ENCODE assay signal across 11 mouse cellular contexts in the genomic region with DNA sequence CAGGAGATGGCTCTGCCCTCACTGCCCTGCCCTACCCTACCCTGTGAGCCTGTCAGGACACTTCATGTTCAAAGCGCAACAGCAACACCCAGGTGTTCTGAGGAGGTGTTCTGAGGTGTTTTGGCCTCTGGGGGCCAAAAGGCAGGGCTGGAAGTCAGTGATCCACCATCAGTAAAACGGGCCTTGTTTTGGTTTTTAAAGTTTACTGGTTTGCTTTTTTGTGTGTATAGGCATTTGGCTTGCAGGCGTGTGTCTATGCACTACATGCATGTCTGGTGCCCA. TPM values are rescaled to one million over a fixed set of nuclear protein-coding genes. Genes with fewer than 3 reads are reported as not detected.
A peak's percentile ranks its signal among the peaks of the same experiment; 100 is the strongest.
DNase-seq lines count a peak whose midpoint lies in the region; ATAC-seq lines count a peak whose summit lies in the region.
"Had no signal": no experiment of that assay in that cellular context is flagged by ENCODE, and none has a peak within 500 bp of the region (broad histone marks: within the 10 kb centered on the region; RNA-seq: fewer than 3 reads in every experiment).

No protein-coding gene starts in this region.

- no peak; the same call in 1 of the 2 replicates for ATAC-seq in erythroblast, adult 5-6 weeks (replicated peaks; ENCODE audit: low FRiP score, poor library complexity, severe bottlenecking)
- ATAC-seq in lung, embryonic 15.5 days (ENCODE audit: borderline replicate concordance, extremely low read depth, low FRiP score, low TSS enrichment), result no peak; the same call in 1 of the 2 replicates
- ATAC-seq in neural tube, embryonic 14.5 days (ENCODE audit: low read depth), result no peak
- ATAC-seq: forebrain, embryonic 16.5 days had no signal

- peaks cover 43% of the 10 kb centered on the region for H3K4me1 ChIP-seq in erythroblast, embryonic 14.5 days (ENCODE audit: control insufficient read depth)
- H3K4me1 ChIP-seq in lung, embryonic 15.5 days, result 0 out of 2 replicates have a peak, but pooled peaks cover 10% of the 10 kb centered on the region
- H3K4me1 ChIP-seq in limb, embryonic 10.5 days, result peaks cover 18% of the 10 kb centered on the region
- H3K4me1 ChIP-seq in neural tube, embryonic 14.5 days (ENCODE audit: control insufficient read depth, insufficient read depth, low read length), result no peaks in the 10 kb centered on the region

- WGBS in lung, embryonic 15.5 days, result 72% methylated on average over 3 of the region's 3 CpGs
- WGBS in limb, embryonic 10.5 days, result 78% methylated on average over 3 of the region's 3 CpGs
- WGBS in neural tube, embryonic 14.5 days, result 87% methylated on average over 3 of the region's 3 CpGs

- peak overlapping the region; percentile 60 for H3K4me2 ChIP-seq in lung, embryonic 15.5 days
- peak overlapping the region; percentile 30; the same call in 1 of the 2 replicates for H3K4me2 ChIP-seq in neural tube, embryonic 14.5 days (ENCODE audit: low read depth, low read length)

- no peaks in the 10 kb centered on the region for H3K27me3 ChIP-seq in erythroblast, embryonic 14.5 days (ENCODE audit: control insufficient read depth)
- no peaks in the 10 kb centered on the region for H3K27me3 ChIP-seq in lung, embryonic 15.5 days
- no peaks in the 10 kb centered on the region for H3K27me3 ChIP-seq in limb, embryonic 10.5 days (ENCODE audit: low read depth, poor library complexity, severe bottlenecking)
- no peaks in the 10 kb centered on the region for H3K27me3 ChIP-seq in neural tube, embryonic 14.5 days (ENCODE audit: control insufficient read depth, insufficient read depth, low read length)

- no peak overlapping the region for H3K27ac ChIP-seq in lung, embryonic 15.5 days
- peak overlapping the region; percentile 61 for H3K27ac ChIP-seq in limb, embryonic 10.5 days
- H3K27ac ChIP-seq in neural tube, embryonic 14.5 days (ENCODE audit: low read depth, low read length), result no peak overlapping the region

- DNase-seq in lung, postnatal 14 days, result no peak
- no peak for DNase-seq in limb, embryonic 10.5 days (ENCODE audit: low spot score)
- no peak for DNase-seq in cerebellum, postnatal 4 days (ENCODE audit: low spot score in 2 of 2)
- DNase-seq in cerebellum, adult 11 months, result no peak
- DNase-seq: adrenal gland, adult 8-10 months had no signal

- peak overlapping the region; percentile 63 for H3K4me3 ChIP-seq in erythroblast, embryonic 14.5 days (replicated peaks)
- peak overlapping the region; percentile 39 for H3K4me3 ChIP-seq in lung, embryonic 15.5 days
- peak overlapping the region; percentile 39 for H3K4me3 ChIP-seq in limb, embryonic 10.5 days
- no peak overlapping the region for H3K4me3 ChIP-seq in neural tube, embryonic 14.5 days (ENCODE audit: low read depth, low read length)

- 0 out of 2 replicates have a peak overlapping the region, but pooled peaks have one; percentile 23 for H3K9ac ChIP-seq in lung, embryonic 15.5 days
- no peak overlapping the region for H3K9ac ChIP-seq in neural tube, embryonic 14.5 days (replicated peaks; ENCODE audit: low read depth, low read length)

- peaks cover 2% of the 10 kb centered on the region; the same call in 1 of the 2 replicates for H3K9me3 ChIP-seq in erythroblast, embryonic 14.5 days (ENCODE audit: control insufficient read depth, low read length)
- no peaks in the 10 kb centered on the region for H3K9me3 ChIP-seq in lung, embryonic 15.5 days
- H3K9me3 ChIP-seq in limb, embryonic 10.5 days (replicated peaks), result no peaks in the 10 kb centered on the region
- no peaks in the 10 kb centered on the region for H3K9me3 ChIP-seq in neural tube, embryonic 14.5 days (ENCODE audit: control insufficient read depth, low read length)

- H3K36me3 ChIP-seq in erythroblast, embryonic 14.5 days (ENCODE audit: control insufficient read depth), result no peaks in the 10 kb centered on the region
- no peaks in the 10 kb centered on the region for H3K36me3 ChIP-seq in lung, embryonic 15.5 days
- no peaks in the 10 kb centered on the region for H3K36me3 ChIP-seq in limb, embryonic 10.5 days
- no peaks in the 10 kb centered on the region for H3K36me3 ChIP-seq in neural tube, embryonic 14.5 days (ENCODE audit: control insufficient read depth, insufficient read depth, low read length)

RNA-seq across cellular contexts. Expression of a gene that starts 17.9 kb away (rescaled TPM):
- polyA plus RNA-seq in erythroblast, embryonic 14.5 days (2012), result 0.08 TPM in 2 replicates
- not detected in 2 replicates for total RNA-seq in erythroblast, adult 5-6 weeks (2015; ENCODE audit: low replicate concordance)
- total RNA-seq in erythroblast, adult 5-6 weeks (2017; ENCODE audit: low replicate concordance), result 0.56 TPM in 1 of 2 replicates, not detected in the other
- 2.5 and 2.8 TPM in 2 replicates for polyA plus RNA-seq in lung, embryonic 15.5 days (2015; fragmentation: Nextera tagmentation; extraction: Ambion mirVana)
- 3.8 and 4.9 TPM in 2 replicates for polyA plus RNA-seq in limb, embryonic 10.5 days (2016; fragmentation: Nextera tagmentation; extraction: Ambion mirVana)
- 0.48 TPM in 1 of 2 replicates, not detected in the other for polyA plus RNA-seq in neural tube, embryonic 14.5 days (2014; fragmentation: Nextera tagmentation; extraction: Ambion mirVana)
- total RNA-seq: megakaryocyte-erythroid progenitor cell, adult 5-6 weeks had no signal

RNA-seq across cellular contexts. Expression of a gene that starts 30.2 kb away (rescaled TPM):
- 4.2 and 5.7 TPM in 2 replicates for polyA plus RNA-seq in erythroblast, embryonic 14.5 days (2012)
- 27.4 and 43.2 TPM in 2 replicates for total RNA-seq in erythroblast, adult 5-6 weeks (2015; ENCODE audit: low replicate concordance)
- 2.5 and 23.8 TPM in 2 replicates for total RNA-seq in erythroblast, adult 5-6 weeks (2017; ENCODE audit: low replicate concordance)
- polyA plus RNA-seq in lung, embryonic 15.5 days (2015; fragmentation: Nextera tagmentation; extraction: Ambion mirVana), result 631 and 694 TPM in 2 replicates
- 565 and 602 TPM in 2 replicates for polyA plus RNA-seq in limb, embryonic 10.5 days (2016; fragmentation: Nextera tagmentation; extraction: Ambion mirVana)
- polyA plus RNA-seq in neural tube, embryonic 14.5 days (2014; fragmentation: Nextera tagmentation; extraction: Ambion mirVana), result 804 and 840 TPM in 2 replicates

RNA-seq across cellular contexts. Expression of a gene that starts 36.3 kb away (rescaled TPM):
- polyA plus RNA-seq in erythroblast, embryonic 14.5 days (2012), result 1.2 TPM in 2 replicates
- 27.2 and 38.0 TPM in 2 replicates for total RNA-seq in erythroblast, adult 5-6 weeks (2015; ENCODE audit: low replicate concordance)
- 42.0 and 49.9 TPM in 2 replicates for total RNA-seq in erythroblast, adult 5-6 weeks (2017; ENCODE audit: low replicate concordance)
- polyA plus RNA-seq in lung, embryonic 15.5 days (2015; fragmentation: Nextera tagmentation; extraction: Ambion mirVana), result 45.5 and 46.3 TPM in 2 replicates
- polyA plus RNA-seq in limb, embryonic 10.5 days (2016; fragmentation: Nextera tagmentation; extraction: Ambion mirVana), result 61.8 and 64.0 TPM in 2 replicates
- polyA plus RNA-seq in neural tube, embryonic 14.5 days (2014; fragmentation: Nextera tagmentation; extraction: Ambion mirVana), result 37.2 and 42.2 TPM in 2 replicates

RNA-seq across cellular contexts. Expression of a gene that starts 38.1 kb away (rescaled TPM):
- 1.1 and 1.4 TPM in 2 replicates for polyA plus RNA-seq in erythroblast, embryonic 14.5 days (2012)
- total RNA-seq in erythroblast, adult 5-6 weeks (2015; ENCODE audit: low replicate concordance), result 20.9 and 24.0 TPM in 2 replicates
- 65.4 and 81.5 TPM in 2 replicates for total RNA-seq in erythroblast, adult 5-6 weeks (2017; ENCODE audit: low replicate concordance)
- polyA plus RNA-seq in lung, embryonic 15.5 days (2015; fragmentation: Nextera tagmentation; extraction: Ambion mirVana), result 69.9 and 73.4 TPM in 2 replicates
- 39.8 and 44.3 TPM in 2 replicates for polyA plus RNA-seq in limb, embryonic 10.5 days (2016; fragmentation: Nextera tagmentation; extraction: Ambion mirVana)
- 28.1 and 29.4 TPM in 2 replicates for polyA plus RNA-seq in neural tube, embryonic 14.5 days (2014; fragmentation: Nextera tagmentation; extraction: Ambion mirVana)

Comparison
In these comparisons a context has a peak if more than half of its experiments do, and no peak if none do; other contexts are left out.
1. RNA of a gene that starts 30.2 kb away (polyA plus RNA-seq): 804 to 840 TPM in neural tube, embryonic 14.5 days, 631 to 694 TPM in lung, embryonic 15.5 days and 565 to 602 TPM in limb, embryonic 10.5 days; 4.2 to 5.7 TPM in erythroblast, embryonic 14.5 days; every median in the first group is over 10 times any median in the second.
2. RNA of a gene that starts 36.3 kb away (polyA plus RNA-seq): 61.8 to 64.0 TPM in limb, embryonic 10.5 days, 45.5 to 46.3 TPM in lung, embryonic 15.5 days and 37.2 to 42.2 TPM in neural tube, embryonic 14.5 days; 1.2 TPM in erythroblast, embryonic 14.5 days; every median in the first group is over 10 times any median in the second.